Mouse (Mus musculus) mouse trophoblast stem cell (cell line): ENCODE results near the gene D630045J12Rik.

Experiments
- in situ Hi-C, 2 experiments: fragments of 300-500 bp; cut with MseI, MboI; formaldehyde crosslinking; loops; 2 replicates in 1 of 2; 3 replicates in 1 of 2; pipeline ENCODE4 v1.15.1; 2025

The D630045J12Rik gene

GRCm38 (mm10) chr6:38242833-38243232 is 11.0 kb downstream of the D630045J12Rik start:
- in situ Hi-C loops, result no loop called here

GRCm38 (mm10) chr6:38242295-38242830 is 11.4 kb downstream of the D630045J12Rik start:
- in situ Hi-C loops, result no loop called here

- in situ Hi-C loops, result no loop called here
Measured at GRCm38 (mm10) chr6:38241508-38241907, 12.3 kb downstream of the D630045J12Rik start.

- in situ Hi-C loops, result no loop called here
Measured at GRCm38 (mm10) chr6:38240618-38241017, 13.2 kb downstream of the D630045J12Rik start.

- in situ Hi-C loops, result no loop called here
Measured at GRCm38 (mm10) chr6:38238382-38238781, 15.4 kb downstream of the D630045J12Rik start.

GRCm38 (mm10) chr6:38235991-38236658 is 17.7 kb downstream of the D630045J12Rik start:
- in situ Hi-C loops, result no loop called here

- in situ Hi-C loops, result no loop called here
Measured at GRCm38 (mm10) chr6:38233803-38234202, 20.0 kb downstream of the D630045J12Rik start.

- in situ Hi-C loops, result no loop called here
Measured at GRCm38 (mm10) chr6:38232917-38233316, 20.9 kb downstream of the D630045J12Rik start.

- in situ Hi-C loops, result no loop called here
Measured at GRCm38 (mm10) chr6:38231994-38232393, 21.8 kb downstream of the D630045J12Rik start.

GRCm38 (mm10) chr6:38224079-38224478 is 29.7 kb downstream of the D630045J12Rik start:
- in situ Hi-C loops, result no loop called here

- in situ Hi-C loops, result no loop called here
Measured at GRCm38 (mm10) chr6:38219261-38219660, 34.5 kb downstream of the D630045J12Rik start.

GRCm38 (mm10) chr6:38215448-38216110 is 38.2 kb downstream of the D630045J12Rik start:
- in situ Hi-C loops, result no loop called here

GRCm38 (mm10) chr6:38207621-38208020 is 46.2 kb downstream of the D630045J12Rik start:
- in situ Hi-C loops, result no loop called here

GRCm38 (mm10) chr6:38206941-38207531 is 46.8 kb downstream of the D630045J12Rik start:
- in situ Hi-C loops, result no loop called here

GRCm38 (mm10) chr6:38205375-38205774 is 48.4 kb downstream of the D630045J12Rik start:
- in situ Hi-C loops, result no loop called here

GRCm38 (mm10) chr6:38203820-38204219 is 50.0 kb downstream of the D630045J12Rik start:
- in situ Hi-C loops, result no loop called here

GRCm38 (mm10) chr6:38202816-38203215 is 51.0 kb downstream of the D630045J12Rik start:
- in situ Hi-C loops, result no loop called here

GRCm38 (mm10) chr6:38201495-38201894 is 52.3 kb downstream of the D630045J12Rik start:
- in situ Hi-C loops, result no loop called here

GRCm38 (mm10) chr6:38199599-38199998 is 54.2 kb downstream of the D630045J12Rik start:
- in situ Hi-C loops, result no loop called here

- in situ Hi-C loops, result no loop called here
Measured at GRCm38 (mm10) chr6:38198727-38199126, 55.1 kb downstream of the D630045J12Rik start.

GRCm38 (mm10) chr6:38196266-38197189 is 57.3 kb downstream of the D630045J12Rik start:
- in situ Hi-C loops, result no loop called here
